Comparison of ENCODE assay signal across 8 mouse cellular contexts in genomic region chr8:79680965-79681364, GRCm38 (mm10). TPM values are rescaled to one million over a fixed set of nuclear protein-coding genes. Genes with fewer than 3 reads are reported as not detected.
DNase-seq lines count a peak whose midpoint lies in the region; ATAC-seq and TF ChIP-seq lines count a peak whose summit lies in the region.

No protein-coding gene starts in this region.

- H3K4me1 ChIP-seq in heart, embryonic 10.5 days = 0 out of 2 replicates have a peak, but pooled peaks cover 6% of the 10 kb centered on the region
- H3K4me1 ChIP-seq in bone marrow macrophage, adult 2 months (ENCODE audit: control insufficient read depth, insufficient read depth, low read length) = peaks cover 9% of the 10 kb centered on the region
- H3K4me1 ChIP-seq in hindbrain, embryonic 14.5 days (replicated peaks; ENCODE audit: control insufficient read depth, insufficient read depth, low read length) = peaks cover 3% of the 10 kb centered on the region; the same call in 1 of the 2 replicates
- H3K4me1 ChIP-seq in midbrain, embryonic 13.5 days (replicated peaks) = peaks cover 6% of the 10 kb centered on the region

- H3K36me3 ChIP-seq in heart, embryonic 10.5 days = peaks cover 51% of the 10 kb centered on the region
- peaks cover 52% of the 10 kb centered on the region for H3K36me3 ChIP-seq in hindbrain, embryonic 14.5 days (replicated peaks; ENCODE audit: control insufficient read depth, insufficient read depth)
- peaks cover 44% of the 10 kb centered on the region for H3K36me3 ChIP-seq in midbrain, embryonic 13.5 days

- no peaks in the 10 kb centered on the region for H3K9me3 ChIP-seq in heart, embryonic 10.5 days
- no peaks in the 10 kb centered on the region for H3K9me3 ChIP-seq in hindbrain, embryonic 14.5 days (ENCODE audit: control insufficient read depth, low read length)
- H3K9me3 ChIP-seq in midbrain, embryonic 13.5 days = no peaks in the 10 kb centered on the region

- peak overlapping the region; percentile 53 for H3K9ac ChIP-seq in hindbrain, embryonic 14.5 days
- peak overlapping the region; percentile 57 for H3K9ac ChIP-seq in midbrain, embryonic 13.5 days (replicated peaks)

- H3K27ac ChIP-seq in heart, embryonic 10.5 days = no peak overlapping the region
- H3K27ac ChIP-seq in bone marrow macrophage, adult 2 months (ENCODE audit: insufficient read depth, low read depth, low read length) = 0 out of 2 replicates have a peak overlapping the region, but pooled peaks have one; percentile 4
- H3K27ac ChIP-seq in hindbrain, embryonic 14.5 days = no peak overlapping the region
- H3K27ac ChIP-seq in midbrain, embryonic 13.5 days = no peak overlapping the region

- H3K27me3 ChIP-seq in heart, embryonic 10.5 days (ENCODE audit: insufficient read depth, poor library complexity, severe bottlenecking) = no peaks in the 10 kb centered on the region
- H3K27me3 ChIP-seq in hindbrain, embryonic 14.5 days (ENCODE audit: control insufficient read depth, insufficient read depth, low read length) = no peaks in the 10 kb centered on the region
- no peaks in the 10 kb centered on the region for H3K27me3 ChIP-seq in midbrain, embryonic 13.5 days

- H3K4me3 ChIP-seq in heart, embryonic 10.5 days = peak overlapping the region; percentile 54
- H3K4me3 ChIP-seq in bone marrow macrophage, adult 2 months (ENCODE audit: insufficient read depth, low read length) = peak overlapping the region; percentile 73
- H3K4me3 ChIP-seq in hindbrain, embryonic 14.5 days (replicated peaks; ENCODE audit: low read length) = peak overlapping the region; percentile 25
- peak overlapping the region; percentile 33 for H3K4me3 ChIP-seq in midbrain, embryonic 13.5 days (replicated peaks)

- peak; percentile 31; the same call in 1 of the 2 replicates for ATAC-seq in hindbrain, embryonic 14.5 days (ENCODE audit: low FRiP score)
- ATAC-seq in midbrain, embryonic 13.5 days = 0 out of 2 replicates have a peak, but pooled peaks have one; percentile 65

- TF ChIP-seq CTCF in bone marrow macrophage, adult 2 months (IDR thresholded peaks at IDR 0.05; ENCODE audit: low read depth, low read length) = no peak

- peak overlapping the region; percentile 59 for H3K4me2 ChIP-seq in hindbrain, embryonic 14.5 days (replicated peaks)
- peak overlapping the region; percentile 57 for H3K4me2 ChIP-seq in midbrain, embryonic 13.5 days (replicated peaks)

- DNase-seq in heart, embryonic 10.5 days (ENCODE audit: low spot score) = no peak
- DNase-seq in heart, adult 11 months = no peak
- DNase-seq in hindbrain, embryonic 14.5 days (ENCODE audit: low spot score) = no peak
- no peak for DNase-seq in left cerebral cortex, adult 11 months (ENCODE audit: low spot score)
- no peak for DNase-seq in adrenal gland, adult 8-10 months
- DNase-seq in adrenal gland, postnatal 14 days = no peak

- TF ChIP-seq POLR2A in bone marrow macrophage, adult 2 months (IDR thresholded peaks at IDR 0.05; ENCODE audit: borderline replicate concordance, low read depth, low read length) = no peak

- 43% methylated on average over 2 of the region's 2 CpGs for WGBS in heart, embryonic 10.5 days
- 40% methylated on average over 2 of the region's 2 CpGs for WGBS in hindbrain, embryonic 14.5 days
- WGBS in midbrain, embryonic 13.5 days = 42% methylated on average over 2 of the region's 2 CpGs

RNA-seq across cellular contexts. Expression of gene Abce1, which starts 30.6 kb away (rescaled TPM):
- 110 and 120 TPM in 2 replicates for polyA plus RNA-seq in heart, embryonic 10.5 days (2016; fragmentation: Nextera tagmentation; extraction: Ambion mirVana)
- 32.5 and 33.6 TPM in 2 replicates for polyA plus RNA-seq in bone marrow macrophage, adult 2 months (2012; ENCODE audit: insufficient read depth, insufficient read length, missing spikeins)
- polyA plus RNA-seq in hindbrain, embryonic 14.5 days (2014; fragmentation: Nextera tagmentation; extraction: Ambion mirVana) = 89.8 and 99.0 TPM in 2 replicates
- polyA plus RNA-seq in midbrain, embryonic 13.5 days (2015; fragmentation: Nextera tagmentation; extraction: Ambion mirVana) = 83.5 and 87.0 TPM in 2 replicates
- total RNA-seq in adrenal gland, adult 8-10 months (2022) = 10 to 100 TPM; 68.5 to 79.7 (median 73.3) TPM
- 83.7 and 85.8 TPM in 2 replicates for total RNA-seq in adrenal gland, postnatal 14 days (2021)

RNA-seq across cellular contexts. Expression of gene Anapc10, which starts 30.7 kb away (rescaled TPM):
- 26.0 and 34.5 TPM in 2 replicates for polyA plus RNA-seq in heart, embryonic 10.5 days (2016; fragmentation: Nextera tagmentation; extraction: Ambion mirVana)
- 20.3 and 21.7 TPM in 2 replicates for polyA plus RNA-seq in bone marrow macrophage, adult 2 months (2012; ENCODE audit: insufficient read depth, insufficient read length, missing spikeins)
- polyA plus RNA-seq in hindbrain, embryonic 14.5 days (2014; fragmentation: Nextera tagmentation; extraction: Ambion mirVana) = 36.5 and 42.4 TPM in 2 replicates
- polyA plus RNA-seq in midbrain, embryonic 13.5 days (2015; fragmentation: Nextera tagmentation; extraction: Ambion mirVana) = 41.3 and 44.5 TPM in 2 replicates
- total RNA-seq in adrenal gland, adult 8-10 months (2022) = 1 to 10 TPM; 7.3 to 9.6 (median 7.9) TPM
- 12.9 and 14.4 TPM in 2 replicates for total RNA-seq in adrenal gland, postnatal 14 days (2021)

RNA-seq across cellular contexts. Expression of gene Otud4, which starts 41.5 kb away (rescaled TPM):
- 18.4 and 21.9 TPM in 2 replicates for polyA plus RNA-seq in heart, embryonic 10.5 days (2016; fragmentation: Nextera tagmentation; extraction: Ambion mirVana)
- 26.8 and 30.7 TPM in 2 replicates for polyA plus RNA-seq in bone marrow macrophage, adult 2 months (2012; ENCODE audit: insufficient read depth, insufficient read length, missing spikeins)
- polyA plus RNA-seq in hindbrain, embryonic 14.5 days (2014; fragmentation: Nextera tagmentation; extraction: Ambion mirVana) = 18.1 and 20.9 TPM in 2 replicates
- 10.5 and 11.0 TPM in 2 replicates for polyA plus RNA-seq in midbrain, embryonic 13.5 days (2015; fragmentation: Nextera tagmentation; extraction: Ambion mirVana)
- 10 to 100 TPM; 41.6 to 58.1 (median 48.9) TPM for total RNA-seq in adrenal gland, adult 8-10 months (2022)
- total RNA-seq in adrenal gland, postnatal 14 days (2021) = 47.6 and 50.4 TPM in 2 replicates
